Comparison of ENCODE assay signal across 8 mouse cellular contexts in the genomic region with DNA sequence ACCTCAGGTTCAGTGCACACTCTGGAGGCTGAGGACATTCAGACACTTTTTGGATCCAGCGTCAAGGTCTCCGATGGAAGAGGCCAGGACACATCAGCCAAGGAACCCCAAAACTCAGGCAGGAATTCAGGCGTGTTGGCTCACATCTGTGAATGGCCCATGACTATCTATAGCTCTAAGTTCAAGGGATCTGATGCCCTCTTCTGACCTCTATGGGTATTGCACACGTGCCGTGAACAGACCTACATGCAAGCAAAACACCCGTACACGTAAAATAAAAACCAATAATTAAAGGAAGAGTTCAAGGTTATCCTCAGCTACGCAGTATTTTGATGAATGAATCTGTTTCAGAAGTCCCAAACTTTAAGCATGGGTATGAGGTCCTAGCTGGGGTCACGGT. TPM values are rescaled to one million over a fixed set of nuclear protein-coding genes. Genes with fewer than 3 reads are reported as not detected.
DNase-seq lines count a peak whose midpoint lies in the region; TF ChIP-seq lines count a peak whose summit lies in the region.
"Had no signal": no experiment of that assay in that cellular context is flagged by ENCODE, and none has a peak within 500 bp of the region (broad histone marks: within the 10 kb centered on the region; RNA-seq: fewer than 3 reads in every experiment).

No protein-coding gene starts in this region.

- no peak for TF ChIP-seq POLR2A in ES-Bruce4 (IDR thresholded peaks at IDR 0.05; ENCODE audit: insufficient read depth, low read length)

- H3K9me3 ChIP-seq in ES-Bruce4 (replicated peaks; ENCODE audit: control insufficient read depth, insufficient read depth, low read length, poor library complexity, severe bottlenecking) = no peaks in the 10 kb centered on the region

- peaks cover 3% of the 10 kb centered on the region for H3K4me1 ChIP-seq in ES-Bruce4 (ENCODE audit: control insufficient read depth, insufficient read depth, low read length)

- peak; percentile 11 for TF ChIP-seq CTCF in ES-Bruce4 (IDR thresholded peaks at IDR 0.05; ENCODE audit: low read depth, low read length)

- no peaks in the 10 kb centered on the region for H3K27me3 ChIP-seq in ES-Bruce4 (ENCODE audit: control insufficient read depth, insufficient read depth, low read length, poor library complexity, severe bottlenecking)

- DNase-seq in kidney, postnatal 10 days = peak; percentile 45
- no peak for DNase-seq in kidney, adult 11 months
- DNase-seq in brain, adult 2 months (ENCODE audit: low read depth, low spot score) = peak; percentile 55
- peak; percentile 73 for DNase-seq in naive thymus-derived CD4-positive, alpha-beta T cell, adult 2 months (ENCODE audit: low read depth)
- no peak for DNase-seq in layer of hippocampus, postnatal 14 days (ENCODE audit: low spot score in 2 of 2)
- no peak for DNase-seq in cerebellum, adult 11-12 months
- DNase-seq: adrenal gland, postnatal 10 days had no signal

- H3K36me3 ChIP-seq in ES-Bruce4 (ENCODE audit: control insufficient read depth, insufficient read depth, low read length, poor library complexity, severe bottlenecking) = peaks cover 4% of the 10 kb centered on the region

- no peak overlapping the region for H3K4me3 ChIP-seq in ES-Bruce4 (ENCODE audit: low read depth, low read length)

- no peak overlapping the region for H3K9ac ChIP-seq in ES-Bruce4 (ENCODE audit: low read depth, poor library complexity, severe bottlenecking)

- no peak overlapping the region for H3K27ac ChIP-seq in ES-Bruce4 (ENCODE audit: insufficient read depth, low read length)

- no peak for TF ChIP-seq EP300 in ES-Bruce4 (IDR thresholded peaks at IDR 0.05; ENCODE audit: insufficient read depth, low read depth, low read length)

RNA-seq across cellular contexts. Expression of a gene that starts 27.0 kb away (rescaled TPM):
- polyA plus RNA-seq in ES-Bruce4 (2011; ENCODE audit: insufficient read depth, insufficient read length, low read depth, missing spikeins) = 138 and 155 TPM in 2 replicates
- total RNA-seq in layer of hippocampus, postnatal 14 days (2021) = 100 to 1,000 TPM; 165 to 168 TPM

RNA-seq across cellular contexts. Expression of a gene that starts 49.6 kb away (rescaled TPM):
- polyA plus RNA-seq in ES-Bruce4 (2011; ENCODE audit: insufficient read depth, insufficient read length, low read depth, missing spikeins) = 17.2 and 21.9 TPM in 2 replicates
- total RNA-seq in layer of hippocampus, postnatal 14 days (2021) = 1 to 10 TPM; 2.3 to 5.3 TPM

Comparison
In these comparisons a context has a peak if more than half of its experiments do, and no peak if none do; other contexts are left out.
1. DNase-seq: peak in kidney, postnatal 10 days (single experiment), brain, adult 2 months (single experiment) and naive thymus-derived CD4-positive, alpha-beta T cell, adult 2 months (single experiment); none in kidney, adult 11 months (single experiment), layer of hippocampus, postnatal 14 days (0 of 2) and cerebellum, adult 11-12 months (single experiment).